Mouse (Mus musculus): ENCODE results near the gene Gfra1. TPM values are rescaled to one million over a fixed set of nuclear protein-coding genes. Genes with fewer than 3 reads are reported as not detected.
A peak's percentile ranks its signal among the peaks of the same experiment; 100 is the strongest.

Gene Gfra1
- polyA plus RNA-seq, 1 experiment from 2014 or later = 15.0 TPM

DNA sequence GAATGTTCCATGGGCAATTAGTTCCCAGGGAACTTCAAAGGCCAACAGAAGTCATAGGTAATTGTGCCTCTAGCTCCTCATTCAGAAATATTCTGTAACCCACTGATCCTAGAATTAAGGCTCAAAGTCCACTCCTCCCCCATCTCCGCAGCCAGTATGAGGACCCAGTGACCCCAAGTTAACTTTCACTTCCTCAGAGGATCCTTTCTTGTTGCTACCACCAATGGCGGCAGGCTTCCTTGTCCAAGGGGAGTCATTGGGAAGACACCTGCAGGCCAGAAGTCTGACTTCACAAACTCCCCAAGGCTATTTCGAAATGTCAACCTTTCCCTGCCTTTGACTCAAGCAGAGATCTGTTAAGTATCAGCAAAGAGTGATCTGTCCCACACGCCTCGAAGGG, 253.1 kb downstream of the Gfra1 start:
- no peak for ATAC-seq (replicated peaks; ENCODE audit: insufficient number of reproducible peaks, low FRiP score, low TSS enrichment, low read depth)
- Histone ChIP-seq H3K9me3 (replicated peaks; ENCODE audit: control insufficient read depth, low read length) (no peaks in the 10 kb centered on the region), H3K36me3 (replicated peaks; ENCODE audit: control insufficient read depth, insufficient read depth, low read depth, low read length) (no peaks in the 10 kb centered on the region), H3K4me1 (ENCODE audit: control insufficient read depth, insufficient read depth, low read length) (no peaks in the 10 kb centered on the region; the same call in 1 of the 2 replicates), H3K27ac (replicated peaks; ENCODE audit: low read depth, low read length) (no peak overlapping the region), H3K4me2 (ENCODE audit: low read depth, low read length) (no peak overlapping the region), H3K4me3 (ENCODE audit: low read depth, low read length) (no peak overlapping the region), H3K9ac (replicated peaks; ENCODE audit: low read length) (no peak overlapping the region), H3K27me3 (ENCODE audit: control insufficient read depth, insufficient read depth, low read length) (no peaks in the 10 kb centered on the region)
- 47% methylated on average over 5 of the region's 5 CpGs for WGBS
- DNase-seq (ENCODE audit: low spot score) = peak; percentile 37

DNA sequence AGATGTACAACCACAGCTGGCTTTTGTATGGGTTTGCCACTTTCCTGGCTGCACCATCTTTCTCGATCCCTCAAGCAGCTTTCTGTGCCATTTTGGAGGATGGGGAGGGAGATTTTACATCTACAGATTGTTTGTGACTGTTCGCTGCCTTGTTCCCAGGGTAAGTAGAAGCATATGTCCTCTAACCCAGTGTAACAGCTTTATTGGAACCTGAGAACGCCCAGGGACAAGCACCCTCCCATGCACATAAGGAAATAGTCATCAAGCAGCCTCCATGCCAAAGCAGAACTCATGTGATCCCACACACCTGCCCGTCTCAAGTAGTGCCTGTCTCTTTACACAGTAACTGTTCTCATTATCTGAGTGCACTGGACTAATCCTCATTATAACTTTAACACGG, 256.0 kb downstream of the Gfra1 start:
- no peak overlapping the region for H3K9ac ChIP-seq (replicated peaks; ENCODE audit: low read length)
- no peaks in the 10 kb centered on the region for H3K9me3 ChIP-seq (replicated peaks; ENCODE audit: control insufficient read depth, low read length)
- peak; percentile 70; the same call in 1 of the 2 replicates for ATAC-seq (replicated peaks; ENCODE audit: insufficient number of reproducible peaks, low FRiP score, low TSS enrichment, low read depth)
- 39% methylated on average over 5 of the region's 5 CpGs for WGBS
- H3K4me1 ChIP-seq (ENCODE audit: control insufficient read depth, insufficient read depth, low read length) = no peaks in the 10 kb centered on the region; the same call in 1 of the 2 replicates
- H3K27ac ChIP-seq (replicated peaks; ENCODE audit: low read depth, low read length) = no peak overlapping the region
- H3K4me2 ChIP-seq (ENCODE audit: low read depth, low read length) = no peak overlapping the region
- no peaks in the 10 kb centered on the region for H3K27me3 ChIP-seq (ENCODE audit: control insufficient read depth, insufficient read depth, low read length)
- H3K36me3 ChIP-seq (replicated peaks; ENCODE audit: control insufficient read depth, insufficient read depth, low read depth, low read length) = no peaks in the 10 kb centered on the region
- no peak overlapping the region for H3K4me3 ChIP-seq (ENCODE audit: low read depth, low read length)
- DNase-seq (ENCODE audit: low spot score) = peak; percentile 81

GRCm38 (mm10) chr19:58193733-58194456, 261.8 kb downstream of the Gfra1 start:
- DNase-seq (ENCODE audit: low spot score) = peak; percentile 50
- no peak for ATAC-seq (replicated peaks; ENCODE audit: insufficient number of reproducible peaks, low FRiP score, low TSS enrichment, low read depth)
- 62% methylated on average over 7 of the region's 7 CpGs for WGBS
- H3K4me1 ChIP-seq (ENCODE audit: control insufficient read depth, insufficient read depth, low read length) = no peaks in the 10 kb centered on the region
- H3K27me3 ChIP-seq (ENCODE audit: control insufficient read depth, insufficient read depth, low read length) = no peaks in the 10 kb centered on the region
- no peak overlapping the region for H3K27ac ChIP-seq (replicated peaks; ENCODE audit: low read depth, low read length)
- no peak overlapping the region for H3K9ac ChIP-seq (replicated peaks; ENCODE audit: low read length)
- H3K36me3 ChIP-seq (replicated peaks; ENCODE audit: control insufficient read depth, insufficient read depth, low read depth, low read length) = no peaks in the 10 kb centered on the region
- H3K4me3 ChIP-seq (ENCODE audit: low read depth, low read length) = no peak overlapping the region
- no peak overlapping the region for H3K4me2 ChIP-seq (ENCODE audit: low read depth, low read length)
- H3K9me3 ChIP-seq (replicated peaks; ENCODE audit: control insufficient read depth, low read length) = no peaks in the 10 kb centered on the region

GRCm38 (mm10) chr19:58190947-58191346, 264.8 kb downstream of the Gfra1 start:
- Histone ChIP-seq H3K27me3 (ENCODE audit: control insufficient read depth, insufficient read depth, low read length) (no peaks in the 10 kb centered on the region), H3K4me1 (ENCODE audit: control insufficient read depth, insufficient read depth, low read length) (no peaks in the 10 kb centered on the region), H3K27ac (replicated peaks; ENCODE audit: low read depth, low read length) (no peak overlapping the region), H3K9ac (replicated peaks; ENCODE audit: low read length) (no peak overlapping the region), H3K36me3 (replicated peaks; ENCODE audit: control insufficient read depth, insufficient read depth, low read depth, low read length) (no peaks in the 10 kb centered on the region), H3K4me3 (ENCODE audit: low read depth, low read length) (no peak overlapping the region), H3K4me2 (ENCODE audit: low read depth, low read length) (no peak overlapping the region), H3K9me3 (replicated peaks; ENCODE audit: control insufficient read depth, low read length) (no peaks in the 10 kb centered on the region)
- ATAC-seq (replicated peaks; ENCODE audit: insufficient number of reproducible peaks, low FRiP score, low TSS enrichment, low read depth) (no peak), DNase-seq (ENCODE audit: low spot score) (no peak)
- 57% methylated on average over 2 of the region's 2 CpGs for WGBS

- Histone ChIP-seq H3K9ac (replicated peaks; ENCODE audit: low read length) (no peak overlapping the region), H3K27ac (replicated peaks; ENCODE audit: low read depth, low read length) (no peak overlapping the region), H3K36me3 (replicated peaks; ENCODE audit: control insufficient read depth, insufficient read depth, low read depth, low read length) (no peaks in the 10 kb centered on the region), H3K27me3 (ENCODE audit: control insufficient read depth, insufficient read depth, low read length) (no peaks in the 10 kb centered on the region), H3K9me3 (replicated peaks; ENCODE audit: control insufficient read depth, low read length) (no peaks in the 10 kb centered on the region), H3K4me1 (ENCODE audit: control insufficient read depth, insufficient read depth, low read length) (no peaks in the 10 kb centered on the region), H3K4me3 (ENCODE audit: low read depth, low read length) (no peak overlapping the region), H3K4me2 (ENCODE audit: low read depth, low read length) (no peak overlapping the region)
- 54% methylated on average over 4 of the region's 4 CpGs for whole genome bisulfite sequencing
- ATAC-seq (replicated peaks; ENCODE audit: insufficient number of reproducible peaks, low FRiP score, low TSS enrichment, low read depth) (no peak), DNase-seq (ENCODE audit: low spot score) (no peak)
These were observed 269.2 kb downstream of the Gfra1 start for GRCm38 (mm10) chr19:58186558-58186957.

Other genes starting within 250 kb of the Gfra1 start
- not detected in 2 replicates for gene Ccdc172, start 56.1 kb upstream of the Gfra1 start, polyA plus RNA-seq (2014; fragmentation: Nextera tagmentation; extraction: Ambion mirVana)
- gene Pnlip, start 196.6 kb upstream of the Gfra1 start, polyA plus RNA-seq (2014; fragmentation: Nextera tagmentation; extraction: Ambion mirVana) = not detected in 2 replicates

All from embryonic facial prominence, embryonic 11.5 days (tissue).